In genomic region chr10:78127046-78127870, GRCm38 (mm10) we compare ENCODE assay signal across 19 mouse cellular contexts. TPM values are rescaled to one million over a fixed set of nuclear protein-coding genes. Genes with fewer than 3 reads are reported as not detected.
A peak's percentile ranks its signal among the peaks of the same experiment; 100 is the strongest.
DNase-seq lines count a peak whose midpoint lies in the region; ATAC-seq and TF ChIP-seq lines count a peak whose summit lies in the region.
"Had no signal": no experiment of that assay in that cellular context is flagged by ENCODE, and none has a peak within 500 bp of the region (broad histone marks: within the 10 kb centered on the region; RNA-seq: fewer than 3 reads in every experiment).

No protein-coding gene starts in this region.

- H3K4me1 ChIP-seq in heart, embryonic 13.5 days = peaks cover 19% of the 10 kb centered on the region
- H3K4me1 ChIP-seq in kidney, adult 2 months (ENCODE audit: control insufficient read depth, insufficient read depth, low read length) = peaks cover 5% of the 10 kb centered on the region; the same call in 1 of the 2 replicates
- H3K4me1 ChIP-seq: hindbrain, embryonic 13.5 days; midbrain, embryonic 13.5 days had no signal

- H3K4me2 ChIP-seq in heart, embryonic 13.5 days = no peak overlapping the region
- H3K4me2 ChIP-seq: embryonic facial prominence, embryonic 13.5 days; hindbrain, embryonic 13.5 days; liver, embryonic 15.5 days; midbrain, embryonic 13.5 days had no signal

- WGBS in heart, embryonic 13.5 days = 59% methylated on average over 9 of the region's 9 CpGs
- 73% methylated on average over 9 of the region's 9 CpGs for WGBS in kidney, adult 2 months

- 0 out of 2 replicates have a peak, but pooled peaks have one; percentile 14 for ATAC-seq in heart, embryonic 13.5 days (ENCODE audit: extremely low read depth, insufficient number of reproducible peaks, low FRiP score, low TSS enrichment)
- ATAC-seq: CD4-positive, CD25-positive, alpha-beta regulatory T cell, adult 4 months; midbrain, embryonic 13.5 days had no signal

- no peaks in the 10 kb centered on the region for H3K36me3 ChIP-seq in heart, embryonic 13.5 days
- H3K36me3 ChIP-seq in kidney, adult 2 months (ENCODE audit: control insufficient read depth, insufficient read depth, low read length) = no peaks in the 10 kb centered on the region
- H3K36me3 ChIP-seq: embryonic facial prominence, embryonic 13.5 days; G1E; hindbrain, embryonic 13.5 days; liver, embryonic 15.5 days; midbrain, embryonic 13.5 days had no signal

- no peak for TF ChIP-seq CTCF in kidney, adult 2 months (conservative IDR thresholded peaks at IDR 0.05; ENCODE audit: insufficient read depth, insufficient read length, low read depth, low read length)

- no peak overlapping the region for H3K4me3 ChIP-seq in heart, embryonic 13.5 days
- no peak overlapping the region for H3K4me3 ChIP-seq in kidney, adult 2 months (ENCODE audit: insufficient read depth, low read depth, low read length)
- H3K4me3 ChIP-seq: embryonic facial prominence, embryonic 13.5 days; hindbrain, embryonic 13.5 days; left cerebral cortex, adult 2 months; liver, embryonic 15.5 days; midbrain, embryonic 13.5 days; myocyte had no signal

- H3K27me3 ChIP-seq in heart, embryonic 13.5 days (replicated peaks) = peaks cover 12% of the 10 kb centered on the region; the same call in 1 of the 2 replicates
- no peaks in the 10 kb centered on the region for H3K27me3 ChIP-seq in kidney, adult 2 months (replicated peaks; ENCODE audit: control insufficient read depth, insufficient read depth, low read length)
- H3K27me3 ChIP-seq: embryonic facial prominence, embryonic 13.5 days; liver, embryonic 15.5 days; midbrain, embryonic 13.5 days had no signal

- no peak overlapping the region for H3K9ac ChIP-seq in heart, embryonic 13.5 days
- H3K9ac ChIP-seq: embryonic facial prominence, embryonic 13.5 days; hindbrain, embryonic 13.5 days; liver, embryonic 15.5 days; midbrain, embryonic 13.5 days had no signal

- H3K27ac ChIP-seq in heart, embryonic 13.5 days (replicated peaks) = no peak overlapping the region
- H3K27ac ChIP-seq in kidney, adult 2 months (ENCODE audit: insufficient read depth, low read depth, low read length) = peak overlapping the region; percentile 54; the same call in 1 of the 2 replicates
- H3K27ac ChIP-seq: embryonic facial prominence, embryonic 13.5 days; hindbrain, embryonic 13.5 days; left cerebral cortex, adult 2 months; liver, embryonic 15.5 days; midbrain, embryonic 13.5 days had no signal

- no peak for TF ChIP-seq POLR2A in kidney, adult 2 months (IDR thresholded peaks at IDR 0.05; ENCODE audit: low read depth, low read length)

- intact Hi-C loops in heart, postnatal 14 days (cut with DNase I) = no loop called here

- no peaks in the 10 kb centered on the region for H3K9me3 ChIP-seq in heart, embryonic 13.5 days
- H3K9me3 ChIP-seq: embryonic facial prominence, embryonic 13.5 days; G1E; hindbrain, embryonic 13.5 days; liver, embryonic 15.5 days; midbrain, embryonic 13.5 days had no signal

- peak; percentile 21 for DNase-seq in adrenal gland, adult 2 months
- no peak for DNase-seq in adrenal gland, adult 8-10 months
- DNase-seq in heart, postnatal 14 days = no peak
- DNase-seq in kidney, adult 2 months = peak; percentile 76
- no peak for DNase-seq in kidney, adult 18-20 months
- peak; percentile 36 for DNase-seq in lung, postnatal 25 days (ENCODE audit: low spot score)
- DNase-seq in lung, postnatal 36 days = no peak
- DNase-seq: cerebellum, adult 9-11 months; right cerebral cortex, postnatal 4 days; thymus, postnatal 36 days had no signal

RNA-seq across cellular contexts. Expression of gene D10Jhu81e, which starts 42.3 kb away (rescaled TPM):
- total RNA-seq in adrenal gland, adult 2 months (2021) = 100 to 1,000 TPM; 266 to 267 TPM
- polyA plus RNA-seq in adrenal gland, adult 2 months (2012; rRNA removed) = 741 and 784 TPM in 2 replicates
- 100 to 1,000 TPM; 187 to 284 (median 230) TPM for total RNA-seq in adrenal gland, adult 8-10 months (2022)
- 46.2 and 48.3 TPM in 2 replicates for polyA plus RNA-seq in heart, embryonic 13.5 days (2015; fragmentation: Nextera tagmentation; extraction: Ambion mirVana)
- total RNA-seq in heart, postnatal 14 days (2021) = 100 to 1,000 TPM; 380 to 389 TPM
- 283 and 352 TPM in 2 replicates for polyA plus RNA-seq in kidney, adult 2 months (2012; rRNA removed)

RNA-seq across cellular contexts. Expression of gene Pwp2, which starts 57.7 kb away (rescaled TPM):
- 10 to 100 TPM; 14.0 to 17.4 TPM for total RNA-seq in adrenal gland, adult 2 months (2021)
- polyA plus RNA-seq in adrenal gland, adult 2 months (2012; rRNA removed) = 7.6 and 10.7 TPM in 2 replicates
- 10 to 100 TPM; 20.1 to 22.4 (median 21.3) TPM for total RNA-seq in adrenal gland, adult 8-10 months (2022)
- polyA plus RNA-seq in heart, embryonic 13.5 days (2015; fragmentation: Nextera tagmentation; extraction: Ambion mirVana) = 10.8 and 11.1 TPM in 2 replicates
- total RNA-seq in heart, postnatal 14 days (2021) = 1 to 10 TPM; 7.0 to 8.2 TPM
- polyA plus RNA-seq in kidney, adult 2 months (2012; rRNA removed) = 7.9 and 8.2 TPM in 2 replicates

RNA-seq across cellular contexts. Expression of gene Icosl, which starts 58.2 kb away (rescaled TPM):
- 10 to 100 TPM; 14.9 to 16.4 TPM for total RNA-seq in adrenal gland, adult 2 months (2021)
- polyA plus RNA-seq in adrenal gland, adult 2 months (2012; rRNA removed) = 22.8 and 32.0 TPM in 2 replicates
- total RNA-seq in adrenal gland, adult 8-10 months (2022) = 10 to 100 TPM; 17.7 to 20.6 (median 18.7) TPM
- 1.3 and 1.8 TPM in 2 replicates for polyA plus RNA-seq in heart, embryonic 13.5 days (2015; fragmentation: Nextera tagmentation; extraction: Ambion mirVana)
- total RNA-seq in heart, postnatal 14 days (2021) = 1 to 10 TPM; 5.5 to 6.0 TPM
- polyA plus RNA-seq in kidney, adult 2 months (2012; rRNA removed) = 13.3 and 19.0 TPM in 2 replicates
- polyA plus RNA-seq: G1E had no signal

Comparison
In these comparisons a context has a peak if more than half of its experiments do, and no peak if none do; other contexts are left out.
1. DNase-seq: peak in adrenal gland, adult 2 months (single experiment), kidney, adult 2 months (single experiment) and lung, postnatal 25 days (single experiment); none in adrenal gland, adult 8-10 months (single experiment), heart, postnatal 14 days (0 of 2), kidney, adult 18-20 months (single experiment) and lung, postnatal 36 days (single experiment).